Mouse (Mus musculus): ENCODE measurements around the gene Serf1. TPM values are rescaled to one million over a fixed set of nuclear protein-coding genes. Genes with fewer than 3 reads are reported as not detected.
"Not testable (repeated sequence)": the region's sequence is repeated elsewhere in the genome, so short reads cannot be mapped to it uniquely, and the experiment has no call there.

Gene Serf1
- polyA plus RNA-seq, 1 experiment, result 20.9 TPM

DNA sequence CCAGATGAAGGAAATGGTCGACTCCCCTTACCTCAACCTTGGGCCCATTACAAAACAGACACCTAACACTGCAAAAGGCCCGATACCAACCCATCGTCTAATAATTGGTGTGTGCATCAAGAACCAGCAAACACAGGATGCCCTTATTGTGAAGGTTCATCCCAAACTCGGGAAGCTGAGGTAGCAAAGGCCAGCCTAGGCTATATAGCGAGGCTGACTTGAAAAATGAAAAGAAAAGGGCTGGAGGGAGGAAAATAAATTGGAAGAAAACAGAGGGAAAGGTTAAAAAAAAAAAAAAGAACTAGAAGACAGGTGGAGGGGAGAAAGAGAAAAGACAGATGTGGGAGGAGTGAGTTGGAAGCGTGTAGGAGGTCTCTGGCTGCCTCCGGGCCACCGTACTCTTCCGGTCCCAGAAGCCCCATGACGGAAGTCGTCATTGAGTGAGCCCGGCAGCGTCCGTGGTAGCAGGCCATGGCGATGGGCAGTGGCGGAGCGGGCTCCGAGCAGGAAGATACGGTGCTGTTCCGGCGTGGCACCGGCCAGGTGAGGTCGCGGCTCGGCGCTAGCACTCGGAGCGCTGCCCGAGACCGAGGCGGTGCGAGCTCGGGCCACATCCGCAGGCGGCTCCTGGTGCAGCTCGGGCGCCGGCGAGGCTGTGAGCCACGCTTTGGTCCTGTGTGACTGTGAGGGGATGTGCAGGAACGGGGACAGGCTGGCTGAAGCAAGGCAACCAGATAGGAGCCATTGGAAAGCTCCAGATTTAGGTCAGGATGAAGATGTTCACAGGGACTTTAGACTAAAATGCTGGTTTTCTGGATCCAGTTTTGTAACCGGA lies 16.8 kb downstream of the Serf1 start, which contains the start of gene Smn1:
Gene Smn1, plus strand, starts transcription at position 430 of the 835 bp plus-strand sequence.
- Histone ChIP-seq H3K27me3 (replicated peaks) (no peaks in the 10 kb centered on the region), H3K9me3 (no peaks in the 10 kb centered on the region), H3K36me3 (replicated peaks; ENCODE audit: low read length) (peaks cover 29% of the 10 kb centered on the region), H3K4me1 (peaks cover 19% of the 10 kb centered on the region), H3K4me3 (replicated peaks) (peak within 1 kb of the TSS; percentile 100)
- TF ChIP-seq FLI1 (IDR thresholded peaks at IDR 0.05; ENCODE audit: low read length) (no peak), GATA1 (IDR thresholded peaks at IDR 0.05; ENCODE audit: borderline replicate concordance, low read length) (no peak)

DNA sequence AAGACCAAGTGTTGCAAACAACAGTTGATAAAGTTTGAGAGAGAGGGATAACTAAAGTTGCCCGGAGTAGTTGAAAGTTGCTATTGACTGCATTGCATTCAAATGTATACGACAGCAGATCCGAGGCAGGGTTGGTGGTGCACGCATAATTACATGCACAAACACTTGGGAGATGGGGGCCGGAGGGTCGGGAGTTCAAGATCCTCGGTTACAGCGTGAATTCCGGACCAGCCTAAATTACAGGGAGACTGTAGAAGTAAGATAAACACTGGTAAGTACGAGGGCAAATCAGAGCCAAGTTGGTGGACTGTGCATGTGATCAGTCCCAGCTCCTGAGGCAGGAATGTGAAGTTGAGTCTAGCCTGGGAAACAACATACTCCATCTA lies 17.4 kb downstream of the Serf1 start:
- Histone ChIP-seq H3K27me3 (replicated peaks) (no peaks in the 10 kb centered on the region), H3K4me3 (replicated peaks) (peak overlapping the region; percentile 100), H3K36me3 (replicated peaks; ENCODE audit: low read length) (peaks cover 32% of the 10 kb centered on the region), H3K4me1 (peaks cover 19% of the 10 kb centered on the region), H3K9me3 (no peaks in the 10 kb centered on the region)
- TF ChIP-seq GATA1 (IDR thresholded peaks at IDR 0.05; ENCODE audit: borderline replicate concordance, low read length) (no peak), FLI1 (IDR thresholded peaks at IDR 0.05; ENCODE audit: low read length) (no peak)

GRCm38 (mm10) chr13:100141646-100142314 lies 34.0 kb downstream of the Serf1 start:
- H3K36me3 ChIP-seq (replicated peaks; ENCODE audit: low read length), result peaks cover 77% of the 10 kb centered on the region
- TF ChIP-seq GATA1 (IDR thresholded peaks at IDR 0.05; ENCODE audit: borderline replicate concordance, low read length), result no peak
- no peak for TF ChIP-seq FLI1 (IDR thresholded peaks at IDR 0.05; ENCODE audit: low read length)
- H3K9me3 ChIP-seq, result no peaks in the 10 kb centered on the region
- H3K4me1 ChIP-seq, result peaks cover 7% of the 10 kb centered on the region
- no peaks in the 10 kb centered on the region for H3K27me3 ChIP-seq (replicated peaks)
- no peak overlapping the region for H3K4me3 ChIP-seq (replicated peaks)

DNA sequence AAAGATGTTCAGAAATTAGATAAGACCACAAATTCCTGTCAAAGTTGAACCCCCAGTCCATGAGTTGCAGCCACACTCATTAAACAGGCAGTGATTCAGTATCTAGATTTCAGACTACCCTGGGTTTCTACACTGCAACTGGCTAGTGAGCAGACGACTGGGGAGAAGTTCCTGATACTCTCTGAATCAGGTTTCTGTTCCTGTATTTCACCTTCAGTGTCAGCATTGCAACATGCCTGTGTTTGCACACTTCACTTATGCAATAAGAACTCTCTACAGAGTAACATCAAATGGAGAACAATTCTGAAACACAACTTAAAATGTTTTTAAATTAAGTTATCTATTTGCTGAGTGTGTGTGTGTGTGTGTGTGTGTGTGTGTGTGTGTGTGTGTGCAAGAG lies 44.8 kb downstream of the Serf1 start:
- Histone ChIP-seq H3K36me3 (replicated peaks; ENCODE audit: low read length) (peaks cover 83% of the 10 kb centered on the region), H3K4me1 (peaks cover 7% of the 10 kb centered on the region), H3K27me3 (replicated peaks) (no peaks in the 10 kb centered on the region), H3K4me3 (replicated peaks) (no peak overlapping the region), H3K9me3 (no peaks in the 10 kb centered on the region; the same call in 1 of the 2 replicates)
- TF ChIP-seq FLI1 (IDR thresholded peaks at IDR 0.05; ENCODE audit: low read length) (no peak), GATA1 (IDR thresholded peaks at IDR 0.05; ENCODE audit: borderline replicate concordance, low read length) (no peak)

GRCm38 (mm10) chr13:100156624-100157023 lies 48.8 kb downstream of the Serf1 start:
- H3K36me3 ChIP-seq (replicated peaks; ENCODE audit: low read length), result peaks cover 68% of the 10 kb centered on the region
- H3K4me3 ChIP-seq (replicated peaks), result no peak overlapping the region
- peaks cover 7% of the 10 kb centered on the region for H3K4me1 ChIP-seq
- H3K27me3 ChIP-seq (replicated peaks), result no peaks in the 10 kb centered on the region
- no peak for TF ChIP-seq FLI1 (IDR thresholded peaks at IDR 0.05; ENCODE audit: low read length)
- TF ChIP-seq GATA1 (IDR thresholded peaks at IDR 0.05; ENCODE audit: borderline replicate concordance, low read length), result no peak
- H3K9me3 ChIP-seq, result peaks cover 3% of the 10 kb centered on the region; the same call in 1 of the 2 replicates

DNA sequence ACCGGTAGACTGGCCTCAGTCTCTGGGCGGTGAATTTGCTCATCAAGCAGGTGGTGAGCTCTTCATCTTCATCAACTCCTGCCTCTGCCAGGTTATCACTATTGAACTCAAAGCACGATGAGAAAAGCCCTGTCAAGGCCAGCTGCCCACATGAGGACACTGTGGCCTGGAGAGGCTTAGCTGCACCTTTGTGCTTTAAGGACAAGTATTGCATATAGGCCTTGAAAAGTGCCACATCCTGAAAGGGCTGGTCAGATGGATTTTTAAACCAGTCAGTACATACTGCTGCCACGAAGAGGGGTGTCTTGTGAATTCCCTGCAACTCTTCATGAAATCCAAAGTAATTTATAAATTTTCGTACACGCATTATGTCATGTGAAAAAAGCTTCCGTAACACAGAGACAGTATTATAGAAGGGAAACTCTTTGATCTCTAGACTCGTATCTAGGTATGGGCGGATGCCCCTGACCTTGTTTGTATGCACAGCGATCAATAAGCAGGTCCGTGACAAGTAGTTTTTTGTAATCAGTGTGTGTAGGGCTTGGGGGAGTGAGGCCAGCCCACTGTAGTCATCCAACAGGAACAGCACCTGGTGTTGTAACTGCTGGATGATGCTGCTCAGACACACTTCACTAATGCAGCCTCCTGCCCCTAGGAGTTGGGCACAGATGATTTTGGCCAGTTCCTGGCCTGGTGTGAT lies 53.5 kb downstream of the Serf1 start:
- H3K27me3 ChIP-seq (replicated peaks); H3K4me1 ChIP-seq; H3K4me3 ChIP-seq (replicated peaks); H3K9me3 ChIP-seq: not testable (repeated sequence)
- H3K36me3 ChIP-seq (replicated peaks; ENCODE audit: low read length), result peaks cover 74% of the 10 kb centered on the region

GRCm38 (mm10) chr13:100162467-100162866 lies 54.7 kb downstream of the Serf1 start:
- not testable (repeated sequence) for H3K4me1 ChIP-seq; H3K27me3 ChIP-seq (replicated peaks); H3K9me3 ChIP-seq; H3K4me3 ChIP-seq (replicated peaks)
- H3K36me3 ChIP-seq (replicated peaks; ENCODE audit: low read length), result peaks cover 73% of the 10 kb centered on the region

Other genes starting within 250 kb of the Serf1 start
- not detected in 2 replicates for gene Cartpt, start 206.9 kb upstream of the Serf1 start, polyA plus RNA-seq (2012; ENCODE audit: insufficient read depth, low replicate concordance)
- gene Mccc2, start 92.4 kb upstream of the Serf1 start, polyA plus RNA-seq (2012; ENCODE audit: insufficient read depth, low replicate concordance), result 7.9 and 13.6 TPM in 2 replicates
- 0.67 and 1.8 TPM in 2 replicates for gene Bdp1, start 3.9 kb upstream of the Serf1 start, polyA plus RNA-seq (2012; ENCODE audit: insufficient read depth, low replicate concordance)
- gene Smn1, start 16.8 kb downstream of the Serf1 start, polyA plus RNA-seq (2012; ENCODE audit: insufficient read depth, low replicate concordance), result 69.1 and 101 TPM in 2 replicates
- 0.85 TPM in 1 of 2 replicates, not detected in the other for gene Naip2, start 94.1 kb downstream of the Serf1 start, polyA plus RNA-seq (2012; ENCODE audit: insufficient read depth, low replicate concordance)
- gene Naip5, start 138.3 kb downstream of the Serf1 start, polyA plus RNA-seq (2012; ENCODE audit: insufficient read depth, low replicate concordance), result 0.28 TPM in 1 of 2 replicates, not detected in the other
- gene Naip6, start 209.7 kb downstream of the Serf1 start, polyA plus RNA-seq (2012; ENCODE audit: insufficient read depth, low replicate concordance), result 0.31 TPM in 1 of 2 replicates, not detected in the other